Comparison of ENCODE assay signal across 29 mouse cellular contexts in genomic region chr7:121836827-121837226, GRCm38 (mm10). TPM values are rescaled to one million over a fixed set of nuclear protein-coding genes. Genes with fewer than 3 reads are reported as not detected.
A peak's percentile ranks its signal among the peaks of the same experiment; 100 is the strongest.
DNase-seq lines count a peak whose midpoint lies in the region; ATAC-seq and TF ChIP-seq lines count a peak whose summit lies in the region.
"Had no signal": no experiment of that assay in that cellular context is flagged by ENCODE, and none has a peak within 500 bp of the region (broad histone marks: within the 10 kb centered on the region; RNA-seq: fewer than 3 reads in every experiment).

No protein-coding gene starts in this region.

- peak; percentile 8 to 14 for DNase-seq in left cerebral cortex, adult 18-20 months (ENCODE audit: low spot score in 2 of 2)
- no peak for DNase-seq in left cerebral cortex, adult 2 months (ENCODE audit: extremely low spot score in 1 of 2, low spot score in 2 of 2)
- peak; percentile 58 for DNase-seq in layer of hippocampus, adult 9-11 months
- peak; percentile 48 for DNase-seq in lung, embryonic 14.5 days
- DNase-seq in lung, postnatal 25 days (ENCODE audit: low spot score): peak; percentile 90
- no peak for DNase-seq in B cell, adult 2 months
- no peak for DNase-seq in embryo, embryonic 9.5 days (ENCODE audit: extremely low spot score)
- DNase-seq: adrenal gland, adult 8-10 months; cerebellum, adult 2 months; cerebellum, postnatal 25 days; embryo, embryonic 11 days; gastrocnemius, postnatal 14 days; heart, adult 11 months; kidney, postnatal 4 days; liver, postnatal 0 days; thymus, adult 2 months had no signal

- no peak for TF ChIP-seq CTCF in left cerebral cortex, adult 2 months (IDR thresholded peaks at IDR 0.05)
- no peak for TF ChIP-seq CTCF in lung, embryonic 14.5 days (IDR thresholded peaks at IDR 0.05; ENCODE audit: low read depth)

- no peak overlapping the region for H3K27ac ChIP-seq in left cerebral cortex, adult 2 months
- H3K27ac ChIP-seq in lung, embryonic 14.5 days (ENCODE audit: low read depth): peak overlapping the region; percentile 12; the same call in 1 of the 2 replicates
- H3K27ac ChIP-seq: forebrain, embryonic 13.5 days; hindbrain, embryonic 10.5 days; hindbrain, postnatal 0 days; kidney, embryonic 15.5 days; limb, embryonic 12.5 days; midbrain, embryonic 15.5 days; neural tube, embryonic 12.5 days; stomach, postnatal 0 days had no signal

- H3K4me3 ChIP-seq in left cerebral cortex, adult 2 months: no peak overlapping the region
- no peak overlapping the region for H3K4me3 ChIP-seq in lung, embryonic 14.5 days (ENCODE audit: low read depth, low read length)
- H3K4me3 ChIP-seq: forebrain, embryonic 13.5 days; hindbrain, embryonic 10.5 days; kidney, embryonic 15.5 days; limb, embryonic 12.5 days; midbrain, embryonic 15.5 days; neural tube, embryonic 12.5 days had no signal

- H3K4me1 ChIP-seq in lung, embryonic 14.5 days (ENCODE audit: insufficient read depth): no peaks in the 10 kb centered on the region
- H3K4me1 ChIP-seq: forebrain, embryonic 13.5 days; hindbrain, embryonic 10.5 days; kidney, embryonic 15.5 days; limb, embryonic 12.5 days; midbrain, embryonic 15.5 days; neural tube, embryonic 12.5 days had no signal

- ATAC-seq in lung, embryonic 14.5 days (ENCODE audit: insufficient read depth): peak; percentile 38
- ATAC-seq: activated CD4-positive, CD25-positive, alpha-beta regulatory T cell, adult 4 months; forebrain, embryonic 13.5 days; hindbrain, postnatal 0 days; intestine, postnatal 0 days; liver, postnatal 0 days; midbrain, embryonic 15.5 days had no signal

- H3K9me3 ChIP-seq in lung, embryonic 14.5 days (ENCODE audit: low read depth, low read length): no peaks in the 10 kb centered on the region
- H3K9me3 ChIP-seq: hindbrain, embryonic 10.5 days; kidney, embryonic 15.5 days; limb, embryonic 12.5 days; midbrain, embryonic 15.5 days; neural tube, embryonic 12.5 days had no signal

- H3K4me2 ChIP-seq in lung, embryonic 14.5 days: no peak overlapping the region
- H3K4me2 ChIP-seq: forebrain, embryonic 13.5 days; heart, embryonic 11.5 days; kidney, embryonic 15.5 days; limb, embryonic 12.5 days; liver, embryonic 11.5 days; midbrain, embryonic 15.5 days; neural tube, embryonic 12.5 days had no signal

- H3K36me3 ChIP-seq in lung, embryonic 14.5 days (ENCODE audit: insufficient read depth): no peaks in the 10 kb centered on the region
- H3K36me3 ChIP-seq: hindbrain, embryonic 10.5 days; kidney, embryonic 15.5 days; limb, embryonic 12.5 days; midbrain, embryonic 15.5 days; neural tube, embryonic 12.5 days had no signal

- 67% methylated on average over 7 of the region's 7 CpGs for WGBS in lung, embryonic 14.5 days

- H3K9ac ChIP-seq in lung, embryonic 14.5 days: no peak overlapping the region
- H3K9ac ChIP-seq: forebrain, embryonic 13.5 days; kidney, embryonic 15.5 days; limb, embryonic 12.5 days; liver, postnatal 0 days; midbrain, embryonic 15.5 days; neural tube, embryonic 12.5 days had no signal

- intact Hi-C loops in left cerebral cortex, adult 2 months (cut with DNase I): no loop called here

- H3K27me3 ChIP-seq in lung, embryonic 14.5 days (ENCODE audit: insufficient read depth, low read length): no peaks in the 10 kb centered on the region
- H3K27me3 ChIP-seq: forebrain, embryonic 13.5 days; kidney, embryonic 15.5 days; limb, embryonic 12.5 days; midbrain, embryonic 15.5 days; neural tube, embryonic 12.5 days had no signal

RNA-seq across cellular contexts. Expression of gene Scnn1b, which starts 28.0 kb away (rescaled TPM):
- not detected for total RNA-seq in left cerebral cortex, adult 18-20 months (2021)
- total RNA-seq in left cerebral cortex, adult 2 months (2021): not detected
- 4.4 and 5.7 TPM in 2 replicates for polyA plus RNA-seq in lung, embryonic 14.5 days (2014; fragmentation: Nextera tagmentation; extraction: Ambion mirVana)
- total RNA-seq: megakaryocyte-erythroid progenitor cell, adult 5-6 weeks had no signal
- polyA plus RNA-seq: activated CD4-positive, CD25-positive, alpha-beta regulatory T cell, adult 4 months; forebrain, embryonic 13.5 days; heart, embryonic 11.5 days; limb, embryonic 12.5 days; neural tube, embryonic 12.5 days had no signal

Comparison
In these comparisons a context has a peak if more than half of its experiments do, and no peak if none do; other contexts are left out.
1. DNase-seq: peak in left cerebral cortex, adult 18-20 months (2 of 2), layer of hippocampus, adult 9-11 months (single experiment), lung, embryonic 14.5 days (single experiment) and lung, postnatal 25 days (single experiment); none in left cerebral cortex, adult 2 months (0 of 2), B cell, adult 2 months (0 of 2) and embryo, embryonic 9.5 days (single experiment).